Mouse (Mus musculus): ENCODE results near the gene Tle2. TPM values are rescaled to one million over a fixed set of nuclear protein-coding genes. Genes with fewer than 3 reads are reported as not detected.
A peak's percentile ranks its signal among the peaks of the same experiment; 100 is the strongest.

The Tle2 gene
- polyA plus RNA-seq, 1 experiment from 2014 or later = 3.0 TPM

GRCm38 (mm10) chr10:81564216-81564615 lies 10.1 kb upstream of the Tle2 start:
- Histone ChIP-seq H3K27me3 (replicated peaks; ENCODE audit: control insufficient read depth, insufficient read depth, low read length) (no peaks in the 10 kb centered on the region), H3K4me1 (replicated peaks; ENCODE audit: control insufficient read depth, insufficient read depth, low read length) (peaks cover 6% of the 10 kb centered on the region; the same call in 1 of the 2 replicates), H3K9me3 (ENCODE audit: control insufficient read depth) (no peaks in the 10 kb centered on the region), H3K4me2 (replicated peaks; ENCODE audit: low read depth) (peak overlapping the region; percentile 22), H3K9ac (ENCODE audit: low read depth, low read length) (no peak overlapping the region), H3K27ac (ENCODE audit: low read depth, low read length) (no peak overlapping the region), H3K4me3 (ENCODE audit: low read depth, low read length) (0 out of 2 replicates have a peak overlapping the region, but pooled peaks have one; percentile 21), H3K36me3 (ENCODE audit: control insufficient read depth, insufficient read depth) (peaks cover 38% of the 10 kb centered on the region)
- ATAC-seq = no peak
- no peak for TF ChIP-seq CTCF (IDR thresholded peaks at IDR 0.05; ENCODE audit: low read depth)
- WGBS = 18% methylated on average over 10 of the region's 10 CpGs

- Histone ChIP-seq H3K27ac (ENCODE audit: low read depth, low read length) (no peak overlapping the region), H3K4me2 (replicated peaks; ENCODE audit: low read depth) (peak overlapping the region; percentile 22; the same call in 1 of the 2 replicates), H3K4me3 (ENCODE audit: low read depth, low read length) (no peak overlapping the region), H3K9ac (ENCODE audit: low read depth, low read length) (no peak overlapping the region), H3K36me3 (ENCODE audit: control insufficient read depth, insufficient read depth) (peaks cover 38% of the 10 kb centered on the region), H3K9me3 (ENCODE audit: control insufficient read depth) (no peaks in the 10 kb centered on the region), H3K4me1 (replicated peaks; ENCODE audit: control insufficient read depth, insufficient read depth, low read length) (peaks cover 6% of the 10 kb centered on the region; the same call in 1 of the 2 replicates), H3K27me3 (replicated peaks; ENCODE audit: control insufficient read depth, insufficient read depth, low read length) (no peaks in the 10 kb centered on the region)
- 41% methylated on average over 10 of the region's 10 CpGs for WGBS
- peak; percentile 82 for TF ChIP-seq CTCF (IDR thresholded peaks at IDR 0.05; ENCODE audit: low read depth)
- ATAC-seq = no peak
These were observed 9.6 kb upstream of the Tle2 start for GRCm38 (mm10) chr10:81564734-81565133.

DNA sequence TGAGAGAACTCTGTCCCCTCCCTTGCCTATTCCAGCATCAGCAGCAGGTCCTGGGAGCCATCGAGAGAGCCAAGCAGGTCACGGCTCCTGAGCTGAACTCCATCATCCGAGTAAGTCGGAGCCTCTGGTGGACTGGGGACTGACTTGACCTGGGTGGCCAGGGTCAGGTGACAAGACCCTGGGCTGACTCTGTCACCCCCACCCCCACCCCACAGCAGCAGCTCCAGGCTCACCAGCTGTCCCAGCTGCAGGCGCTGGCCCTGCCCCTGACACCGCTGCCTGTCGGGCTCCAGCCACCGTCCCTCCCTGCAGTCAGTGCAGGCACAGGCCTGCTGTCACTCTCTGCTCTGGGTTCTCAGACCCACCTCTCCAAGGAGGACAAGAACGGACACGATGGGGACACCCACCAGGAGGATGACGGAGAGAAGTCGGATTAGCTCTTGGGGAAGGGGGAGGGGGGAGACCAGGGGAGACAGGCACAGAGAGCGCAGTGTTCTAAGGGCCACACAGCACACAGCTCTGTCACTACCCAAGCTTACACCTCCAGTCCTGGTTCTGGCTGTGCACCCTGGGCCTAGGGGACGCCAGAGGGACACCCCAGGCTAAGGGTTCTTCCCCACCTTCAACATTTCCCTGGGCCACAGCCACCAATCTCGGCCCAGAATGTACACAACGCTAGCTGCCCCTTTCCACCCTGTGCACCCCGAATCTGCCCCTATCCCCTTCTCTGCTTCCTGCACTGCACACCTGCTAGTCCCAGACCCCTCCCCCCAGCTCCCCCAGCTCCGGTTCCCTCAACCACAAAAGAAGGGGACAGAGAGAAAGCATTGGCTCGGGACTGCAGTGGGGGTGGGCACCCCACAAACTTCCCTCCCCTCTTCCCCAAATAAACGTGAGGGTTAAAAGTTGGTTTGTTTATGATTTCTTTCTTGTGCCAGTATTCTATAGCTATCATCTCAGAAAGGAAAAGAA lies 8.8 kb upstream of the Tle2 start:
- TF ChIP-seq CTCF (IDR thresholded peaks at IDR 0.05; ENCODE audit: low read depth) = no peak
- Histone ChIP-seq H3K27me3 (replicated peaks; ENCODE audit: control insufficient read depth, insufficient read depth, low read length) (no peaks in the 10 kb centered on the region), H3K36me3 (ENCODE audit: control insufficient read depth, insufficient read depth) (peaks cover 38% of the 10 kb centered on the region), H3K9ac (ENCODE audit: low read depth, low read length) (no peak overlapping the region), H3K4me1 (replicated peaks; ENCODE audit: control insufficient read depth, insufficient read depth, low read length) (peaks cover 6% of the 10 kb centered on the region; the same call in 1 of the 2 replicates), H3K4me2 (replicated peaks; ENCODE audit: low read depth) (no peak overlapping the region), H3K4me3 (ENCODE audit: low read depth, low read length) (no peak overlapping the region), H3K27ac (ENCODE audit: low read depth, low read length) (no peak overlapping the region), H3K9me3 (ENCODE audit: control insufficient read depth) (no peaks in the 10 kb centered on the region)
- no peak for ATAC-seq
- 63% methylated on average over 20 of the region's 20 CpGs for WGBS

DNA sequence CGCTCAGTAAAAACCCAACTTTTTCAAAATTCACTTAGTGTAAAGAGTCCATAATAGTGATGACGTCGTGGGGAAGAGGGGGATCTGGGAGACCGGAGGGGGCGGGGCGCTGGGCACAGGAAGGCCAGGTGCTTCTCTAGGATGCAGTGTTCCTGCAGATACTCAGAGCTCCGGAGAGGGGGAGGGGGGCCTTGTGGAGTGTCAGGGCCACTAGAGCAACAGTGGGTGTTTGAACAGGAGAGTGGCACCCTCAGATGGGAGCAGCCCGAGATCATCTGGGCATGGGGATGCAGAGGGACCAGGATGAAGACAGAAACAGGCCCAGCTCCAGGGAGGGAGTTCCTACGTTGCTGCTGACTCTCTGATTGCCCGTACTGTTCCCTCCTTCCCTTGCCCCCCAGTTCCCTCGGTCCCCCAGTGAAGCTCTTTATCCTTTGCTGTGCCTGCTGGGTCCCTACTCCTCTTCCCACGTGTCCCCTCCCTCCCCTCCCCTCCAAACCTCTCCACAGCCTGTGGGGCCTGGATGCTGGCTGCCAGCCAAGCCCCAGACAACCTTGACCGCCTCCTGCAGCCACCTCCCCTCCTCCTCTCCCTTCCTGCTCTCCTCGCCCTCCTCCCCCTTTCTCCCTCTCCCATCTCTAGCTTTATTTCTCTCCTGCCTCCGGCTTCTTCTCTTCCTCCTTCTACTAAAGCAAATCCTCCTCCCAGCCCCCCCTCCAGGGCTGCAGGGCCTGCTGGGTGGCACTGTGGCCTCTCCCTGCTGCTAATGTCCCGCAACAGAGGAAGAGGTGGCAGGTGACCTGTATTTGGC lies 5.8 kb upstream of the Tle2 start:
- Histone ChIP-seq H3K27me3 (replicated peaks; ENCODE audit: control insufficient read depth, insufficient read depth, low read length) (peaks cover 10% of the 10 kb centered on the region; the same call in 1 of the 2 replicates), H3K36me3 (ENCODE audit: control insufficient read depth, insufficient read depth) (peaks cover 32% of the 10 kb centered on the region), H3K9me3 (ENCODE audit: control insufficient read depth) (no peaks in the 10 kb centered on the region), H3K9ac (ENCODE audit: low read depth, low read length) (no peak overlapping the region), H3K4me2 (replicated peaks; ENCODE audit: low read depth) (0 out of 2 replicates have a peak overlapping the region, but pooled peaks have one; percentile 17), H3K4me3 (ENCODE audit: low read depth, low read length) (no peak overlapping the region), H3K4me1 (replicated peaks; ENCODE audit: control insufficient read depth, insufficient read depth, low read length) (peaks cover 5% of the 10 kb centered on the region), H3K27ac (ENCODE audit: low read depth, low read length) (no peak overlapping the region)
- ATAC-seq = no peak
- 8% methylated on average over 15 of the region's 16 CpGs for WGBS
- TF ChIP-seq CTCF (IDR thresholded peaks at IDR 0.05; ENCODE audit: low read depth) = no peak

GRCm38 (mm10) chr10:81569507-81570237 lies 4.7 kb upstream of the Tle2 start:
- no peak overlapping the region for H3K9ac ChIP-seq (ENCODE audit: low read depth, low read length)
- TF ChIP-seq CTCF (IDR thresholded peaks at IDR 0.05; ENCODE audit: low read depth) = no peak
- peaks cover 5% of the 10 kb centered on the region for H3K4me1 ChIP-seq (replicated peaks; ENCODE audit: control insufficient read depth, insufficient read depth, low read length)
- H3K9me3 ChIP-seq (ENCODE audit: control insufficient read depth) = no peaks in the 10 kb centered on the region
- peaks cover 10% of the 10 kb centered on the region; the same call in 1 of the 2 replicates for H3K27me3 ChIP-seq (replicated peaks; ENCODE audit: control insufficient read depth, insufficient read depth, low read length)
- WGBS = 72% methylated on average over 9 of the region's 9 CpGs
- peaks cover 23% of the 10 kb centered on the region for H3K36me3 ChIP-seq (ENCODE audit: control insufficient read depth, insufficient read depth)
- no peak for ATAC-seq
- no peak overlapping the region for H3K4me3 ChIP-seq (ENCODE audit: low read depth, low read length)
- H3K4me2 ChIP-seq (replicated peaks; ENCODE audit: low read depth) = no peak overlapping the region
- H3K27ac ChIP-seq (ENCODE audit: low read depth, low read length) = no peak overlapping the region

All from intestine, postnatal 0 days (tissue).